Mouse (Mus musculus) lung, adult 2 months (tissue): Measurements from ENCODE around the gene Tecpr1.

Source experiments
- CTCF ChIP-seq: fragments of 200-500 bp; IDR thresholded peaks from 2 replicates; pipeline ENCODE4 v1.5.1; 2011; ENCODE audit warnings: mild to moderate bottlenecking, low read length, control low read depth; ENCODE audit not compliant: insufficient read depth
- POLR2A ChIP-seq: fragments of 200-500 bp; IDR thresholded peaks from 2 replicates; pipeline ENCODE4 v1.6.1; 2011; ENCODE audit warnings: low read depth, mild to moderate bottlenecking, control low read depth, low read length, borderline replicate concordance; ENCODE audit errors: extremely low read depth

GRCm38 (mm10) chr5:144162813-144163517 lies 60.5 kb downstream of the Tecpr1 start:
- TF ChIP-seq CTCF (no peak), POLR2A (no peak)
